In the genomic region with DNA sequence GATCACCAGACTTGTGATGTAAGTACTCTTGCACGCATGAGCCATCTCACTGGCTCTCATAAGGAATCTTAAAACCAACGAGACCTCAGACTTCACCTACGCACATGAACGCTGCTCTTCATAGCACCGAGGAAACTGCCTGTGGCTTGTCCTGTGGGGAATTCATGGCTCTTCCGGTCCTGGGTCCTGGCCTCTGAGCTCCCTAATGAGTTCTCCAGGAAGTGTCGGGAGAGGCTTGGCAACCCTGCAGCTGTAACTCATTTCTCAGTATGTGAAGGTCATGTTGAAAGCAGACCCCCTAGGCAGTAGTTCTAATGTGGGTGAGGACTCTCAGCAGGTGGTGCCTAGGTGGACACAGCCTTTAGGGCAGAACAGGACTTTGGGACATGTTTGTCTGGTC, we compare ENCODE assay signal across 21 mouse cellular contexts.
DNase-seq lines count a peak whose midpoint lies in the region; ATAC-seq lines count a peak whose summit lies in the region.
"Had no signal": no experiment of that assay in that cellular context is flagged by ENCODE, and none has a peak within 500 bp of the region (broad histone marks: within the 10 kb centered on the region; RNA-seq: fewer than 3 reads in every experiment).

No protein-coding gene starts in this region.

- no peak overlapping the region for H3K4me2 ChIP-seq in hindbrain, embryonic 12.5 days (replicated peaks)
- H3K4me2 ChIP-seq in hindbrain, embryonic 16.5 days (ENCODE audit: low read length) = no peak overlapping the region
- H3K4me2 ChIP-seq: embryonic facial prominence, embryonic 12.5 days; forebrain, embryonic 15.5 days; heart, embryonic 11.5 days; midbrain, embryonic 11.5 days; neural tube, embryonic 12.5 days had no signal

- no peak for ATAC-seq in hindbrain, embryonic 12.5 days (ENCODE audit: low FRiP score)
- ATAC-seq in hindbrain, embryonic 16.5 days = no peak
- ATAC-seq: forebrain, embryonic 15.5 days had no signal

- H3K9me3 ChIP-seq in hindbrain, embryonic 12.5 days (replicated peaks) = no peaks in the 10 kb centered on the region
- H3K9me3 ChIP-seq in hindbrain, embryonic 16.5 days (ENCODE audit: control insufficient read depth, low read length) = no peaks in the 10 kb centered on the region
- H3K9me3 ChIP-seq: embryonic facial prominence, embryonic 12.5 days; forebrain, embryonic 15.5 days; neural tube, embryonic 12.5 days had no signal

- H3K4me3 ChIP-seq in hindbrain, embryonic 12.5 days = no peak overlapping the region
- H3K4me3 ChIP-seq in hindbrain, embryonic 16.5 days (ENCODE audit: low read length) = no peak overlapping the region
- H3K4me3 ChIP-seq: embryonic facial prominence, embryonic 12.5 days; forebrain, embryonic 15.5 days; neural tube, embryonic 12.5 days had no signal

- H3K4me1 ChIP-seq in hindbrain, embryonic 12.5 days = peaks cover 12% of the 10 kb centered on the region; the same call in 1 of the 2 replicates
- H3K4me1 ChIP-seq in hindbrain, embryonic 16.5 days (ENCODE audit: control insufficient read depth, insufficient read depth, low read depth, low read length) = no peaks in the 10 kb centered on the region
- H3K4me1 ChIP-seq: embryonic facial prominence, embryonic 12.5 days; forebrain, embryonic 15.5 days had no signal

- 81% methylated on average over 7 of the region's 7 CpGs for WGBS in hindbrain, embryonic 12.5 days
- WGBS in hindbrain, embryonic 16.5 days = 82% methylated on average over 7 of the region's 7 CpGs

- no peaks in the 10 kb centered on the region for H3K27me3 ChIP-seq in hindbrain, embryonic 12.5 days
- H3K27me3 ChIP-seq in hindbrain, embryonic 16.5 days (replicated peaks; ENCODE audit: control insufficient read depth, insufficient read depth, low read length) = no peaks in the 10 kb centered on the region
- H3K27me3 ChIP-seq: embryonic facial prominence, embryonic 12.5 days; forebrain, embryonic 15.5 days; neural tube, embryonic 12.5 days had no signal

- 0 out of 2 replicates have a peak overlapping the region, but pooled peaks have one; percentile 55 for H3K27ac ChIP-seq in hindbrain, embryonic 12.5 days
- no peak overlapping the region for H3K27ac ChIP-seq in hindbrain, embryonic 16.5 days (ENCODE audit: low read depth, low read length)
- H3K27ac ChIP-seq: embryonic facial prominence, embryonic 12.5 days; forebrain, embryonic 15.5 days; neural tube, embryonic 12.5 days; stomach, postnatal 0 days had no signal

- no peak overlapping the region for H3K9ac ChIP-seq in hindbrain, embryonic 12.5 days
- H3K9ac ChIP-seq in hindbrain, embryonic 16.5 days (ENCODE audit: low read depth, low read length) = no peak overlapping the region
- H3K9ac ChIP-seq: embryonic facial prominence, embryonic 12.5 days; forebrain, embryonic 15.5 days; neural tube, embryonic 12.5 days had no signal

- peak; percentile 24 for DNase-seq in R1 (ENCODE audit: low read depth, low spot score)
- DNase-seq in kidney, adult 9 months = peak; percentile 33
- peak; percentile 24 to 47 for DNase-seq in kidney, postnatal 36 days
- DNase-seq in layer of hippocampus, postnatal 10 days (ENCODE audit: low spot score in 2 of 2) = no peak
- DNase-seq in adrenal gland, adult (ENCODE audit: inconsistent age in 2 of 2, low spot score in 1 of 2) = no peak
- DNase-seq in urinary bladder, postnatal 36 days (ENCODE audit: low spot score in 2 of 2) = no peak
- DNase-seq: cerebellum, adult 18-20 months; cerebellum, postnatal 36 days; heart, postnatal 10 days; layer of hippocampus, postnatal 36 days; liver; lung, adult 2 months; lung, postnatal 4 days had no signal

- peaks cover 30% of the 10 kb centered on the region for H3K36me3 ChIP-seq in hindbrain, embryonic 12.5 days
- H3K36me3 ChIP-seq in hindbrain, embryonic 16.5 days (ENCODE audit: control insufficient read depth, insufficient read depth, low read length) = peaks cover 12% of the 10 kb centered on the region

Comparison
In these comparisons a context has a peak if more than half of its experiments do, and no peak if none do; other contexts are left out.
1. DNase-seq: peak in R1 (single experiment), kidney, adult 9 months (single experiment) and kidney, postnatal 36 days (2 of 2); none in layer of hippocampus, postnatal 10 days (0 of 2), adrenal gland, adult (0 of 2) and urinary bladder, postnatal 36 days (0 of 2).